Comparison of ENCODE assay signal across 7 mouse cellular contexts in the genomic region with DNA sequence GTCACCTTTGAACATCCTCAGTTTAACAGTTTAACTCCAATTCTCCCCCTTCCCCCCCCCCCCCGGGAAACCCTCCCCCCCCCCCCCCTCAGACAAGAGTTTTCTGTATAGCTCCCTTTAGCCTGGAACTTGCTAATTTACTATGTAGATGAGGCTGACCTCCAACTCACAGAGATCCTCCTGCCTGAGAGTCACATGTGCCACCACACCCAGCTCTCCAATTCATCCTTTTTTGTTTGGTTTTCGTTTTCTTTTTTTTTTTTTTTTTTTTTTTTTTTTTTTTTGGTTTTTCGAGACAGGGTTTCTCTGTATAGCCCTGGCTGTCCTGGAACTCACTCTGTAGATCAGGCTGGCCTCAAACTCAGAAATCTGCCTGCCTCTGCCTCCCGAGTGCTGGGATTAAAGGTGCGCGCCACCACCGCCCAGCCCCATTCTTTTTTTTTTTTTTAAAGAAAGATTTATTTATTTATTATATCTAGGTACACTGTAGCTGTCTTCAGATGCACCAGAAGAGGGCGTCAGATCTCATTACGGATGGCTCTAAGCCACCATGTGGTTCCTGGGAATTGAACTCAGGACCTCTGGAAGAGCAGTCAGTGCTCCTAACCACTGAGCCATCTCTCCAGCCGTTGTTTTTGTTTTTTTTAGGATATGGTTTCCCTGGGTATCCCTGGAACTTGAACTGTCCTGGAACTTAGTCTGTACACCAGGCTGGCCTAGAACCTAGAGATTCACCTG. TPM values are rescaled to one million over a fixed set of nuclear protein-coding genes. Genes with fewer than 3 reads are reported as not detected.
DNase-seq lines count a peak whose midpoint lies in the region; TF ChIP-seq lines count a peak whose summit lies in the region.
"Not testable (repeated sequence)": the region's sequence is repeated elsewhere in the genome, so short reads cannot be mapped to it uniquely, and the experiment has no call there.

No protein-coding gene starts in this region.

- TF ChIP-seq POLR2A in CH12.LX (IDR thresholded peaks at IDR 0.05; ENCODE audit: low read depth, low read length); kidney, adult 2 months (IDR thresholded peaks at IDR 0.05; ENCODE audit: low read depth, low read length); spleen, adult 2 months (IDR thresholded peaks at IDR 0.05; ENCODE audit: low read depth, low read length): not testable (repeated sequence)

- not testable (repeated sequence) for TF ChIP-seq CTCF in CH12.LX (conservative IDR thresholded peaks at IDR 0.05 in 1 of 2, IDR thresholded peaks at IDR 0.05 in 1 of 2; ENCODE audit: low read depth in 2 of 2, low read length in 2 of 2); gastrocnemius, adult 2 months (IDR thresholded peaks at IDR 0.05); kidney, adult 2 months (conservative IDR thresholded peaks at IDR 0.05; ENCODE audit: insufficient read depth, insufficient read length, low read depth, low read length); spleen, adult 2 months (IDR thresholded peaks at IDR 0.05; ENCODE audit: extremely low read depth, insufficient read depth, insufficient read length, insufficient replicate concordance)

- H3K9ac ChIP-seq in CH12.LX (ENCODE audit: insufficient read depth, low read depth), result not testable (repeated sequence)
- peak overlapping the region; percentile 64 for H3K9ac ChIP-seq in ES-E14 (ENCODE audit: insufficient read depth, low read depth, low read length, poor library complexity, severe bottlenecking)

- TF ChIP-seq EP300 in CH12.LX (IDR thresholded peaks at IDR 0.05; ENCODE audit: low read length), result not testable (repeated sequence)

- intact Hi-C loops in gastrocnemius, adult 2 months (cut with DNase I), result not testable (repeated sequence)

- H3K9me3 ChIP-seq in CH12.LX (replicated peaks; ENCODE audit: low read length); ES-E14 (ENCODE audit: control insufficient read depth, insufficient read depth, low read depth, low read length); megakaryocyte, embryonic 14.5 days: not testable (repeated sequence)

- H3K79me2 ChIP-seq in CH12.LX (replicated peaks; ENCODE audit: control insufficient read depth, extremely low read depth, insufficient read depth, poor library complexity, severe bottlenecking), result not testable (repeated sequence)

- H3K27me3 ChIP-seq in CH12.LX (replicated peaks); kidney, adult 2 months (replicated peaks; ENCODE audit: control insufficient read depth, insufficient read depth, low read length); megakaryocyte, embryonic 14.5 days (replicated peaks); spleen, adult 2 months (ENCODE audit: control insufficient read depth, insufficient read depth, low read length): not testable (repeated sequence)

- H3K4me1 ChIP-seq in CH12.LX (ENCODE audit: control insufficient read depth in 1 of 2, insufficient read depth in 2 of 2) (peaks cover 28 to 49% of the 10 kb centered on the region in 2 experiments), ES-E14 (ENCODE audit: control insufficient read depth in 2 of 2, insufficient read depth in 2 of 2, low read length in 2 of 2, poor library complexity in 1 of 2) (peaks cover 23 to 37% of the 10 kb centered on the region in 2 experiments)
- not testable (repeated sequence) for H3K4me1 ChIP-seq in kidney, adult 2 months (ENCODE audit: control insufficient read depth, insufficient read depth, low read length); spleen, adult 2 months (ENCODE audit: control insufficient read depth, insufficient read depth, insufficient read length)
- peaks cover 68% of the 10 kb centered on the region for H3K4me1 ChIP-seq in megakaryocyte, embryonic 14.5 days

- in situ Hi-C loops in CH12.LX (cut with MboI; ENCODE audit: low pct_ligation_motif_present, low pct_unique_long_range_greater_than_20kb, low sequenced_read_pairs); ES-E14 (cut with MboI; ENCODE audit: low sequenced_read_pairs in 2 of 2, unreplicated experiment in 2 of 2): not testable (repeated sequence)

- H3K27ac ChIP-seq in CH12.LX (ENCODE audit: insufficient read depth, low read depth), result peak overlapping the region; percentile 39; the same call in 1 of the 2 replicates
- peak overlapping the region; percentile 100 for H3K27ac ChIP-seq in ES-E14 (ENCODE audit: insufficient read depth, low read depth, low read length, poor library complexity, severe bottlenecking)
- H3K27ac ChIP-seq in gastrocnemius, adult 2 months, result peak overlapping the region; percentile 64; the same call in 1 of the 2 replicates
- peak overlapping the region; percentile 66 for H3K27ac ChIP-seq in kidney, adult 2 months (ENCODE audit: insufficient read depth, low read depth, low read length)
- 0 out of 2 replicates have a peak overlapping the region, but pooled peaks have one; percentile 44 for H3K27ac ChIP-seq in spleen, adult 2 months (ENCODE audit: insufficient read depth, low read length)

- 75% methylated on average over 9 of the region's 10 CpGs for WGBS in kidney, adult 2 months
- WGBS in spleen, adult 2 months, result 75% methylated on average over 8 of the region's 10 CpGs

- dilution Hi-C loops in CH12.LX (cut with MboI; ENCODE audit: extremely low pct_ligation_motif_present, extremely low pct_unique_long_range_greater_than_20kb, low sequenced_read_pairs), result not testable (repeated sequence)

- H3K36me3 ChIP-seq in CH12.LX (replicated peaks in 1 of 2; ENCODE audit: control insufficient read depth in 1 of 2, insufficient read depth in 1 of 2, low read length in 1 of 2); ES-E14 (ENCODE audit: control insufficient read depth, insufficient read depth, low read length, poor library complexity, severe bottlenecking); kidney, adult 2 months (ENCODE audit: control insufficient read depth, insufficient read depth, low read length); megakaryocyte, embryonic 14.5 days (replicated peaks; ENCODE audit: low read length); spleen, adult 2 months (ENCODE audit: control insufficient read depth, insufficient read depth, low read length): not testable (repeated sequence)

- DNase-seq in CH12.LX (ENCODE audit: extremely low read depth); ES-E14 (ENCODE audit: low read depth, low spot score); gastrocnemius, adult 2 months; kidney, adult 2 months; spleen, adult 2 months (ENCODE audit: low read depth in 1 of 2, low spot score in 2 of 2): not testable (repeated sequence)
- DNase-seq in ZHBTc4 (ENCODE audit: low read depth, low spot score), result peak; percentile 84

- TF ChIP-seq RAD21 in CH12.LX (IDR thresholded peaks at IDR 0.05; ENCODE audit: low read depth, low read length), result not testable (repeated sequence)

- H3K4me2 ChIP-seq in CH12.LX (ENCODE audit: insufficient read depth, low read depth, poor library complexity, severe bottlenecking), result not testable (repeated sequence)

- not testable (repeated sequence) for H3K4me3 ChIP-seq in CH12.LX (replicated peaks in 1 of 3; ENCODE audit: low read depth in 2 of 3, low read length in 2 of 3, poor library complexity in 1 of 3); gastrocnemius, adult 2 months; kidney, adult 2 months (ENCODE audit: insufficient read depth, low read depth, low read length); spleen, adult 2 months (ENCODE audit: extremely low read depth, insufficient read depth, insufficient read length)
- H3K4me3 ChIP-seq in ES-E14 (ENCODE audit: insufficient read depth in 1 of 2, low read depth in 1 of 2, low read length in 2 of 2, poor library complexity in 1 of 2, severe bottlenecking in 1 of 2), result peak overlapping the region in 1 of 2 experiments; percentile 51; a peak in 2 of 4 replicates
- peak overlapping the region; percentile 76 for H3K4me3 ChIP-seq in megakaryocyte, embryonic 14.5 days (replicated peaks)

TF ChIP-seq in CH12.LX, 34 proteins besides CTCF, POLR2A, EP300 and RAD21:
- TF ChIP-seq BHLHE40 (IDR thresholded peaks at IDR 0.05; ENCODE audit: low read depth, low read length) (peak; percentile 51), USF1 (IDR thresholded peaks at IDR 0.05; ENCODE audit: low read depth, low read length) (peak; percentile 21; the same call in 1 of the 2 replicates), ZNF384 (IDR thresholded peaks at IDR 0.05; ENCODE audit: low read depth, low read length) (peak; percentile 85)

TF ChIP-seq in ES-E14, 5 proteins besides CTCF, POLR2A, EP300 and RAD21:
- peak; percentile 96 for TF ChIP-seq ZNF384 (IDR thresholded peaks at IDR 0.05; ENCODE audit: low read depth, low read length)

RNA-seq across cellular contexts. Expression of a gene that starts 25.4 kb away (rescaled TPM):
- total RNA-seq in CH12.LX (2012; rRNA removed) (128 and 146 TPM in 2 replicates), CH12.LX (2014; rRNA removed) (43.8 and 46.4 TPM in 2 replicates), ES-E14 (2012; rRNA removed) (146 and 152 TPM in 2 replicates)
- 165 and 178 TPM in 2 replicates for polyA plus RNA-seq in CH12.LX (2012; ENCODE audit: insufficient read length, low read depth)
- 10 to 100 TPM; 37.4 to 57.4 TPM for total RNA-seq in gastrocnemius, adult 2 months (2021)
- 57.7 and 64.1 TPM in 2 replicates for polyA plus RNA-seq in kidney, adult 2 months (2012; rRNA removed)
- polyA plus RNA-seq in megakaryocyte, embryonic 14.5 days (2012; ENCODE audit: insufficient read depth, low replicate concordance), result 1,439 and 1,641 TPM in 2 replicates
- 138 and 142 TPM in 2 replicates for polyA plus RNA-seq in spleen, adult 2 months (2012; rRNA removed)

Comparison
In these comparisons a context has a peak if more than half of its experiments do, and no peak if none do; other contexts are left out.
1. H3K27ac ChIP-seq: peak in every context shown above with its lines; median percentile 100 in ES-E14; 66 in kidney, adult 2 months; 64 in gastrocnemius, adult 2 months; 44 in spleen, adult 2 months; 39 in CH12.LX.